Mouse (Mus musculus): ENCODE measurements around the gene Ank3. TPM values are rescaled to one million over a fixed set of nuclear protein-coding genes. Genes with fewer than 3 reads are reported as not detected.

Gene Ank3
- polyA plus RNA-seq, 1 experiment from 2014 or later: 21.9 TPM

- 82% methylated on average over 5 of the region's 5 CpGs for WGBS
- no peak overlapping the region for H3K4me2 ChIP-seq (replicated peaks)
- no peaks in the 10 kb centered on the region for H3K27me3 ChIP-seq (replicated peaks)
- no peaks in the 10 kb centered on the region for H3K36me3 ChIP-seq
- no peak overlapping the region for H3K27ac ChIP-seq
- H3K9me3 ChIP-seq: no peaks in the 10 kb centered on the region
- peaks cover 12% of the 10 kb centered on the region for H3K4me1 ChIP-seq (replicated peaks)
- no peak overlapping the region for H3K9ac ChIP-seq
- no peak for ATAC-seq
- no peak overlapping the region for H3K4me3 ChIP-seq (replicated peaks)
Measured at GRCm38 (mm10) chr10:69710802-69711201, 312.2 kb downstream of the Ank3 start.

- Histone ChIP-seq H3K4me2 (replicated peaks) (no peak overlapping the region), H3K27me3 (replicated peaks) (no peaks in the 10 kb centered on the region), H3K4me1 (replicated peaks) (peaks cover 6% of the 10 kb centered on the region), H3K9ac (no peak overlapping the region), H3K36me3 (no peaks in the 10 kb centered on the region), H3K9me3 (no peaks in the 10 kb centered on the region), H3K27ac (no peak overlapping the region), H3K4me3 (replicated peaks) (no peak overlapping the region)
- 57% methylated on average over 4 of the region's 4 CpGs for WGBS
- no peak for ATAC-seq
Measured at GRCm38 (mm10) chr10:69716907-69717306, 318.3 kb downstream of the Ank3 start.

GRCm38 (mm10) chr10:69719421-69719820 lies 320.8 kb downstream of the Ank3 start:
- no peak for ATAC-seq
- Histone ChIP-seq H3K36me3 (no peaks in the 10 kb centered on the region), H3K27me3 (replicated peaks) (no peaks in the 10 kb centered on the region), H3K9ac (no peak overlapping the region), H3K27ac (no peak overlapping the region), H3K4me3 (replicated peaks) (no peak overlapping the region), H3K4me1 (replicated peaks) (peaks cover 6% of the 10 kb centered on the region), H3K9me3 (no peaks in the 10 kb centered on the region), H3K4me2 (replicated peaks) (no peak overlapping the region)
- WGBS: 85% methylated on average over 5 of the region's 5 CpGs

GRCm38 (mm10) chr10:69719901-69720415 lies 321.4 kb downstream of the Ank3 start:
- Histone ChIP-seq H3K36me3 (no peaks in the 10 kb centered on the region), H3K27me3 (replicated peaks) (no peaks in the 10 kb centered on the region), H3K4me1 (replicated peaks) (peaks cover 6% of the 10 kb centered on the region), H3K4me3 (replicated peaks) (no peak overlapping the region), H3K9me3 (no peaks in the 10 kb centered on the region), H3K9ac (no peak overlapping the region), H3K27ac (no peak overlapping the region), H3K4me2 (replicated peaks) (no peak overlapping the region)
- ATAC-seq: no peak
- 52% methylated on average over 12 of the region's 12 CpGs for WGBS

GRCm38 (mm10) chr10:69720452-69720851 lies 321.9 kb downstream of the Ank3 start:
- 84% methylated on average over 10 of the region's 10 CpGs for WGBS
- H3K27ac ChIP-seq: no peak overlapping the region
- ATAC-seq: no peak

GRCm38 (mm10) chr10:69720899-69721490 lies 322.4 kb downstream of the Ank3 start:
- no peak overlapping the region for H3K4me2 ChIP-seq (replicated peaks)
- no peaks in the 10 kb centered on the region for H3K36me3 ChIP-seq
- no peak for ATAC-seq
- H3K4me1 ChIP-seq (replicated peaks): peaks cover 6% of the 10 kb centered on the region
- no peak overlapping the region for H3K4me3 ChIP-seq (replicated peaks)
- H3K9me3 ChIP-seq: no peaks in the 10 kb centered on the region
- 81% methylated on average over 6 of the region's 6 CpGs for WGBS
- no peaks in the 10 kb centered on the region for H3K27me3 ChIP-seq (replicated peaks)
- H3K9ac ChIP-seq: no peak overlapping the region
- no peak overlapping the region for H3K27ac ChIP-seq

More at GRCm38 (mm10) chr10:69720452-69720851, 321.9 kb downstream of the Ank3 start:
- Histone ChIP-seq H3K4me1 (replicated peaks) (peaks cover 6% of the 10 kb centered on the region), H3K4me3 (replicated peaks) (no peak overlapping the region), H3K9me3 (no peaks in the 10 kb centered on the region), H3K4me2 (replicated peaks) (no peak overlapping the region), H3K36me3 (no peaks in the 10 kb centered on the region), H3K9ac (no peak overlapping the region), H3K27me3 (replicated peaks) (no peaks in the 10 kb centered on the region)

- Histone ChIP-seq H3K27ac (no peak overlapping the region), H3K9me3 (no peaks in the 10 kb centered on the region), H3K4me3 (replicated peaks) (no peak overlapping the region), H3K4me1 (replicated peaks) (peaks cover 6% of the 10 kb centered on the region), H3K9ac (no peak overlapping the region), H3K27me3 (replicated peaks) (no peaks in the 10 kb centered on the region), H3K4me2 (replicated peaks) (no peak overlapping the region), H3K36me3 (no peaks in the 10 kb centered on the region)
- 81% methylated on average over 4 of the region's 4 CpGs for WGBS
- no peak for ATAC-seq
Measured at GRCm38 (mm10) chr10:69724159-69724558, 325.6 kb downstream of the Ank3 start.

GRCm38 (mm10) chr10:69725078-69725477 lies 326.5 kb downstream of the Ank3 start:
- H3K4me2 ChIP-seq (replicated peaks): no peak overlapping the region
- ATAC-seq: no peak
- H3K27ac ChIP-seq: no peak overlapping the region
- H3K4me3 ChIP-seq (replicated peaks): no peak overlapping the region
- H3K27me3 ChIP-seq (replicated peaks): no peaks in the 10 kb centered on the region
- no peak overlapping the region for H3K9ac ChIP-seq
- H3K36me3 ChIP-seq: no peaks in the 10 kb centered on the region
- no peaks in the 10 kb centered on the region for H3K9me3 ChIP-seq
- peaks cover 2% of the 10 kb centered on the region for H3K4me1 ChIP-seq (replicated peaks)
- WGBS: 90% methylated on average over 14 of the region's 14 CpGs

GRCm38 (mm10) chr10:69726265-69726664 lies 327.7 kb downstream of the Ank3 start:
- H3K4me2 ChIP-seq (replicated peaks): no peak overlapping the region
- no peaks in the 10 kb centered on the region for H3K9me3 ChIP-seq
- WGBS: 90% methylated on average over 2 of the region's 2 CpGs
- H3K4me1 ChIP-seq (replicated peaks): no peaks in the 10 kb centered on the region
- H3K9ac ChIP-seq: no peak overlapping the region
- ATAC-seq: no peak
- no peak overlapping the region for H3K4me3 ChIP-seq (replicated peaks)
- H3K27me3 ChIP-seq (replicated peaks): no peaks in the 10 kb centered on the region
- H3K36me3 ChIP-seq: no peaks in the 10 kb centered on the region
- no peak overlapping the region for H3K27ac ChIP-seq

GRCm38 (mm10) chr10:69726806-69727205 lies 328.2 kb downstream of the Ank3 start:
- Histone ChIP-seq H3K4me1 (replicated peaks) (no peaks in the 10 kb centered on the region), H3K36me3 (no peaks in the 10 kb centered on the region), H3K9ac (no peak overlapping the region), H3K4me2 (replicated peaks) (no peak overlapping the region), H3K9me3 (no peaks in the 10 kb centered on the region), H3K27ac (no peak overlapping the region), H3K4me3 (replicated peaks) (no peak overlapping the region), H3K27me3 (replicated peaks) (no peaks in the 10 kb centered on the region)
- no peak for ATAC-seq
- WGBS: 84% methylated on average over 7 of the region's 7 CpGs

GRCm38 (mm10) chr10:69728876-69729275 lies 330.3 kb downstream of the Ank3 start:
- H3K27ac ChIP-seq: no peak overlapping the region
- H3K4me3 ChIP-seq (replicated peaks): no peak overlapping the region
- no peaks in the 10 kb centered on the region for H3K9me3 ChIP-seq
- WGBS: 83% methylated on average over 6 of the region's 6 CpGs
- H3K27me3 ChIP-seq (replicated peaks): no peaks in the 10 kb centered on the region
- ATAC-seq: no peak
- no peak overlapping the region for H3K9ac ChIP-seq
- H3K4me2 ChIP-seq (replicated peaks): no peak overlapping the region
- no peaks in the 10 kb centered on the region for H3K4me1 ChIP-seq (replicated peaks)
- no peaks in the 10 kb centered on the region for H3K36me3 ChIP-seq

GRCm38 (mm10) chr10:69730351-69730871 lies 331.8 kb downstream of the Ank3 start:
- H3K27ac ChIP-seq: no peak overlapping the region
- no peak overlapping the region for H3K9ac ChIP-seq
- no peaks in the 10 kb centered on the region for H3K4me1 ChIP-seq (replicated peaks)
- 39% methylated on average over 10 of the region's 10 CpGs for WGBS
- no peak for ATAC-seq
- no peak overlapping the region for H3K4me2 ChIP-seq (replicated peaks)
- no peaks in the 10 kb centered on the region for H3K36me3 ChIP-seq
- H3K4me3 ChIP-seq (replicated peaks): no peak overlapping the region
- H3K9me3 ChIP-seq: no peaks in the 10 kb centered on the region
- no peaks in the 10 kb centered on the region for H3K27me3 ChIP-seq (replicated peaks)

- WGBS: 66% methylated on average over 5 of the region's 5 CpGs
- no peak overlapping the region for H3K27ac ChIP-seq
- H3K9me3 ChIP-seq: no peaks in the 10 kb centered on the region
- ATAC-seq: no peak
- no peaks in the 10 kb centered on the region for H3K36me3 ChIP-seq
- H3K4me2 ChIP-seq (replicated peaks): no peak overlapping the region
- no peak overlapping the region for H3K4me3 ChIP-seq (replicated peaks)
- H3K9ac ChIP-seq: no peak overlapping the region
- no peaks in the 10 kb centered on the region for H3K4me1 ChIP-seq (replicated peaks)
- no peaks in the 10 kb centered on the region for H3K27me3 ChIP-seq (replicated peaks)
Measured at GRCm38 (mm10) chr10:69731341-69731740, 332.8 kb downstream of the Ank3 start.

All from intestine, embryonic 15.5 days (tissue).